Mouse (Mus musculus) right cerebral cortex, postnatal 4 days (tissue): ENCODE measurements around the gene Kcnd3.
"Not testable (repeated sequence)": the region's sequence is repeated elsewhere in the genome, so short reads cannot be mapped to it uniquely, and the experiment has no call there.

Experiments
- DNase-seq: peaks from one replicate; pipeline ENCODE4 v3.0.0-alpha.2; 2022

Kcnd3 gene

GRCm38 (mm10) chr3:105666996-105667523 is 214.9 kb downstream of the Kcnd3 start:
- DNase-seq, result no peak

DNA sequence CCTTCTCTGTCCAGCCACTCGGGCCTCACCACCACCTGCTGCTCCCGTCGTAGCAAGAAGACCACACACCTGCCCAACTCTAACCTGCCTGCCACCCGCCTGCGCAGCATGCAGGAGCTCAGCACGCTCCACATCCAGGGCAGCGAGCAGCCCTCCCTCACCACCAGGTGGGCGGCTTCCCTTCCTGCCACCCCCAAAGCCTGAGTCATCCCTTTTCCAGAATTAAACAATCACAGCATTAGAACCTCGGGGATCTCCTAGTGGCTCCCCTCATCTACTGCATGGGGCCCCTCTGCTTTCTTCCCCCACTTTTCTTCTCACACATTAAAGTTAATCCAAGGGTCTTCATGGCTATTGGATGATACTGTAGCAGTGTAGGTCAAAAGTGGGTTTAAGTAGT is 216.0 kb downstream of the Kcnd3 start:
- DNase-seq, result no peak

DNA sequence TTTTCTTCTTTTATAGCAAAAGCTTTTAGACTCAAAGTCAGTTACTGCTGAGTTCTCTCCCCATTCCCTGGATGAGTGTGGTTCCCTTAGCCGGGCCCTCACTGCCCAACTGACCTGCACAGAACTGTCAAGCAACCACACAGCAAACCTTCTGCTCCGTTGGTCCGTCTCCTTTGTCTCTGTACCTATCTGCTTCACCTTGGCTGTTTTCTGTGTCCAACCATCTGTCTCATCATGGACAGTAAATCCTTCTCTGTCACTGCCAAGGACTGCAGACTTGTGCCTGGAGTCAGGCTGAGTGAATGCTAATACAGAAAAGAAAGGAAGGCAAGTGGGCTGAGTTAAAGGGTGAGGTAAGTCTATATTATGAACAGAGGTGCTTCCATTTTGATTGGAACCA is 217.6 kb downstream of the Kcnd3 start:
- DNase-seq, result no peak

DNA sequence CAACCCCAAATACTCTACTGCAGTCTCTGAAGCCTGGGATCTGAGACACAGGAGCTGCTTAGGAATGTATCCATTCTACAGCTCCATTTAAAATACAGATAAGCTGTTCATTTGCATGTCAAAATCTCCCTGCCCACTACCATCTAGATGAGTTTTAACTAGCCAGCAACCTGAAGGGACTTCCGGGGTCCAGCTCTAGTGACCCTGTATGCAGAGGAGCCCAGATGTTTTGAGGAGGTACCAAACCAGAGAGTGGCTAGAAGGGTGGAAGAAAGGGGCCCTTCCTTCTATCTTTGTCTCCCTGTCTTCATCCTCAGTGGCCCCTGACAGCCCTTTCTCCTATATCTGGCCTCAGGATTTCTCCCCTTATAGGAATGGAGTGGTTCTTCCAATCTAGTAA is 218.7 kb downstream of the Kcnd3 start:
- no peak for DNase-seq

DNA sequence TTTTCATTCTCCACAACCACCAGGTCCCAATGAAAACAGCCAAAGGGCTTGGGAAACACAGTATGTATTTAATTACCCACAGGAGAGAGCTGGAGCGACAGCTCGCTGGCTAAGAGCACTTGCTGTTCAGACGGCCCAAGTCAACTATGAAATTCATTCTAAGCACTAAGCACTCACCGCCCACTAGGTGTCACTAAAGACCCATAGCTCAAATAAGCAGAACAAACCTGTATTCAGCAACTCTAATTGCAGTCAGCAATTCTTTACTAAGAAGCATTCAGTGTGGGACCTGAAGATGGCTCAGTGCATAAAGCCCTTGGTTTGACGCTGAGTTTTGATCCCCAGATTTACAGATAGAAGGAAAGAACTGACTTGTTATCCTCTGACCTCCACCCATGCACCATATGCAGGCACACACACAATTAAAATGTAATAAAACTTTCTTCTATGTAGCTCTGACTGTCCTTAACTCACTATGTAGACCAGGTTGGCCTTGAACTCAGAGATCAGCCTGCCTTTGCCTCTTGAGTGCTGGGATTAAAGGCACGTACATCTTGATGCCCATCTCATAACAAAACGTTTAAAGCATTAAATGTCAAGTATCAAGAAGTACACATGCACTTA is 222.6 kb downstream of the Kcnd3 start:
- peak; percentile 41 for DNase-seq

DNA sequence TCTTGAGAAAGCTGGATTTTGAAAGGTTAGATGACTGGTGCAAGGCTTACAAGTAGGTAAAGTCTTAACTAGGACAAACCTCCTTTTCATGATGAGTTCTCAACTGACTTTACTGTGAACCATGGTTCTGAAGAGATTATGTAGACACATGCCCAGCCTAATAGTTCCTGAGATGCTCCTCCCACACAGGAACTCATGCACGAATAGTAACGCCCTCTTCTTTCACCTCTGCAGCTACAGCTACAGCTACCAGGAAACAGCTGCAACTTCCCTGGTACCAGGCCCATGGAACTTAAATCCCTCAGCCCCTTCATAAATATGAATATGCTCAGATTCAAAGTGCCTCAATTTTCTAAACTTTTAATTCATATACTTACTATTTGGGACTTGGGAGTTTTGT is 223.8 kb downstream of the Kcnd3 start:
- no peak for DNase-seq

DNA sequence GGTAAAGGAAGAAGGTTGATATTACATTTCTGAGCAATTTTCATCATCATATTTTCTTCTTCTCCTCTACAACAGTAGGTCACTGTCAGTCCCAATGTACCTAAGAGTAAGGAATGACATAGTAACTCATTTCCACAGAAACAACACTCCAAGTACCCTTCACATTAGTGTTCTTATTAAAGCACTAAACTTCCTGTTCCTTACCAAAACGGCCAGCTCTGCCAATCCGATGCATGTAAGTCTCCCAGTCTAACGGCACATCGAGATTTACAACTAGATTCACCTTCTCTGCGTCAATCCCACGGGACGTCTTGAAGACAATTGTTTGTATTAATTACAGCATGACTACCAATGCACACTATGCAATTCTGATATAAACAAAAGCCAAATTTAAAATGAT is 228.2 kb downstream of the Kcnd3 start:
- DNase-seq, result no peak

DNA sequence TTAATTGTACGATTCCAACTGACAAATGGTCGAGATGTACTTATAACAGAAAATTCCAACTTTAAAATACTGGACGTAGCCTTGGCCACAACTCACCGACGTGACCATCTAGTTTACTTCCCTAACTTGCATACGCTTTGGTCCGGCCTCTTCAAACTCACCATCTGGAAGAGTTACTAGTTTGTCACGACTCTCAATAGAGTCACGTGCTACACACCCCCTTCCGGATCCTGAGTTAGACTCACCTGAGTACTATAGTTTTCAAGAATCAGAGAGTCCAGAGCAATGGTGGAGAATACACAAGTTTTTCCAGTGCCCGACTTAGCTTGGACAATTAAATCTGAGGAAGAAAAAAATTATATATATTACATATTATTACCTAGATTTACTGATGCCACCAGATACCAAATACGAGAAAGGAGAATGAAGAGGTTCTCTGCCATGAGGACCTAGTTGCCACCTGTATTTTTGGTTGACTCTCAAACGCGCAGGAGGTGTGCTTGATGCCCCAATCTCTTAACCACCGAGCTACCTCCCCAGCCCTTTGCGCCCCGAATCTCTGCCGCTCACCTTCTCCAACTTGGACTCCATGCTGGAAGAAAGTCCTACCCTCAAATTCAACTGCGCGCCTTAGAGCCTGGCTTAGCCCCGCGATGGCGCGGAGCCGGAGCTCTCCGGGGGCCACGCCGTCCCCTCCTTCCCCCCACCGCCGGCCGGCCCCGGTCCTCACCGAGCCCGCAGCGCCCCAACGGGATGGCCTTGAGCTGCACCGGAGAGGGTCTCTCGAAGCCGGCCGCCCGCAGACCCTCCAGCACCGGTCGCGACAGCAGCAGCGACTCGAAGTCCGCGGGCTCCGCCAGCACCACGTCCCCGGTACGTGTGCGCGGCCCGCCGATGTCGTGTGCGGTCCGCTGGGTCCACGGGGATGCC is 234.5 kb downstream of the Kcnd3 start:
- no peak for DNase-seq

DNA sequence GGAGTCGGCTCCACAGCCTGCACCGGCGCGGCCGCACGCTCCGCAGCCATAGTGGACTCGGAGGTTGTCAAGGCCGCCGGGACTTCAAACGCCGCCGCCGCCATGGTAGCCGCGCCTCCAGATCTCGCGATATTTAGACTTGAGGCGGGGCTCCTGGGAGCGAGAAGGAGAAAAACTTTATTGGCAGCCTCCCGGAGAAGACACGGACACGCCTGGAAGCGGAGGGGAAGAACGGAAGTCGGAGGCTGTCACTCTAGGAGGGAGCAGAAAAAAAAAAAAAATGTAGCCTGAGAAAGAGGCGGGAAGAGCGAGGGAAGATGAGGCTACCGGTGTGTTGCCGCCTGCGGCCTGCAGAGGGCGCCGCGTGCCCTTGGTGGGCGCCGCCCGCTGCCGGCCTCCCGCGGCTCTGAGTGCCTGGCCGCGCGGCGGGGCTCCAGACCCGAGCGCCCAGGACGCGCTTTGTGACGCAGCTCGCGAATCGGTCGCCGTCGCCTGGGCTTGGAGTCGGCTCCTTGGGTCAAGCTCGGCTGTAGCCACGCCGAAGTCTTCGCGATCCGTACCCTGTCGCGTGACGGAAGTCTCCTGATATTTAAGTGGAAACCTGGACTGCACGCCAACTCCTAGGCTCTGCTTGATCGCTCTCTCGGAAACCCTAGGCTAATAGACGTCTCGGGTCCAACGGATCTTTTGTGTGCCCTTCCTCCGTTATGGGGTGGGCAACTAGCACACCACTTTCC is 235.4 kb downstream of the Kcnd3 start, which contains the start of gene Ddx20:
Gene Ddx20 (minus strand): TSS at position 251 of the 737 bp plus-strand sequence.
- DNase-seq, result peak; percentile 88

- DNase-seq, result no peak
These were observed 236.4 kb downstream of the Kcnd3 start for GRCm38 (mm10) chr3:105688536-105688935.

- no peak for DNase-seq
These were observed 241.4 kb downstream of the Kcnd3 start for GRCm38 (mm10) chr3:105693327-105694080.

DNA sequence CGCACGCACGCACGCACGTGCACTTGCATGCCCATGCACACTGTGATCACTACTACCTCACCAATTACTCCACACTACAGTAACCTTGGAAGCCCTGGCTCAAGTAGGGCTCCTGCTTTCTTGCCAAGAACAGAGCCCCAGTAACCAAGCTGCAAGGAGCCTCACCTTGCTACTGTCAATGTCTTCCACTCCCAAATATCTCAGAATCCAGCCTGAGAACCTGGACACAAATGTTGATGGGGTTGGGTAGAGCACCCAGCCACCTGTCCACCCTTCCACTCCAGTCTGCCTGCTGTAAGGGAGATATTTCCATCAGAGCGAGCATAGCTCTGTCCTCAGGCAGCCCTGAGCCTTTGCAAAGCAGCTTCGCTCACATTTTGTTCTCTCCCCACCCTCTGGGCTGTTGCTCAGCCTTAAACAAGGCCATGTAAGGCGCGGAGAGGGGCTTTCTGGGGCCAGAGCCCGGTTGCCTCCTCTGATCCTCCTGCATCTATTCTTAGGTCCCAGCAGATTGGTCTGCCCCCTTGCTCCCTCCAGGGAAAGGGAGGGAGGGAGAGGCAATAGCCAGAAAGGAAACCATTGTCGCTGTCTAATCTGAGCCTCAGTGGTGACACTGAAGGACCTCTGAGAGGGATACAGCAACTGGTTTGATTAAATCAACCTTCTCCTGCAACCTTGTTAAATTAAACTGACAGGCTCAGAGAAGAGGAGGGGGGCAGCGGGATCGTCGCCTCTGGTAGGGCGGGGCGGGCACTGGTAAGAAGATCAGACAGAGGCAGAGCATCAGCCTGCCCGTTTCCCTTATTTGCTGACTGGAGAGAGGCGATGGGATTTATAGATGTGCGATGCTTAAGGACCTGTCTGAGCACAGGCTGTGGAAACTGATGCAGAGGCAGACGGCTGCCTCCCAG is 243.6 kb downstream of the Kcnd3 start:
- DNase-seq, result no peak

DNA sequence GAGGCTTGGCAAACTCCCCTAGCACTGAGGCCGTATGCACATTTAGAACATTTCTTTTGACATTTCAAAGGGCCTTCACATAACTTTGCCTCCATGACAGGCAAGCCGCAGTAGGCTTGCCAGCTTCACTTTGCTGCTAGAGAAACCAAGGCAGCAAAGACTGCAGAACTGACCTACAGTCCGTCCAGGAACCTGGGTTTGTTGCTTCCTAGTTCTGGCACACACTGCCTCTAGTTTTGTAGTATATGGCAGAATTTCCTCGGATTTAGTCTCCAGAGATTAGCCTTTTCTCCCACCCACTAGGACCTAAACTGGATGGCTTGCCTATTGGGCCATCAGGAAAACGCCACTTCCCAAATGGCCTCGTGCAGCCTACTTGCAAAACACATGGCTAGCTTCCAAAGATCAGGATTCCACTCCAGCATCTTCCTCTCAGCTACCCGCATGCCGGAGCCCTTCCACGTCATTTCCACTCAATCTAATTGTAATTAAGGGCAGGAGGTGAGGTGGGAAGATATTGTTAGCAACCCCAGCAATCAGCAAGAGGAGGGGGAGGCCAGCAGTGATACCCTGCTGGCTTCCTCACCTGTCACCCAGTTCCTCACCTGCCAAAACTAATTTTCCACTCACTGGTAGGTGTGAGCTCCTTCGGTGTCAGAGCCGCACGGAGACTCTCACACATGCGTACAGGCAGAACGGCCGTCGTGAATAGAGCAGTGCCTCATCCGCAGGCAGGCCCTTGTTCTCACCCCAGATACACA is 244.4 kb downstream of the Kcnd3 start:
- DNase-seq, result no peak

DNA sequence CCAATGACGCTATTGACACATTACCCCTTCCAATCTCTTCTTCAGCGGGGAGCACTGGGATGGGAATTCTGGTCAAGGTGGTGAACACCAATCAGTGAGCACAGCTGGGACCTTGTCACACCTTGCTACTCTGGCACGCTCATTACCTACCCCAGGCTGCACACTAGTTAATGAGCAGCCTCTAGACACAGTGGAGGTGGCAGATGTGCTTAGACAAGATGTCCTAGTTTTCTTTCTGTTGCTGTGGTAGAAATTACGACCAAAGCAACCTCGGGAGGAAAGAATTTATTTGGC is 245.0 kb downstream of the Kcnd3 start:
- no peak for DNase-seq

- DNase-seq, result no peak
These were observed 246.2 kb downstream of the Kcnd3 start for GRCm38 (mm10) chr3:105698311-105698710.

DNA sequence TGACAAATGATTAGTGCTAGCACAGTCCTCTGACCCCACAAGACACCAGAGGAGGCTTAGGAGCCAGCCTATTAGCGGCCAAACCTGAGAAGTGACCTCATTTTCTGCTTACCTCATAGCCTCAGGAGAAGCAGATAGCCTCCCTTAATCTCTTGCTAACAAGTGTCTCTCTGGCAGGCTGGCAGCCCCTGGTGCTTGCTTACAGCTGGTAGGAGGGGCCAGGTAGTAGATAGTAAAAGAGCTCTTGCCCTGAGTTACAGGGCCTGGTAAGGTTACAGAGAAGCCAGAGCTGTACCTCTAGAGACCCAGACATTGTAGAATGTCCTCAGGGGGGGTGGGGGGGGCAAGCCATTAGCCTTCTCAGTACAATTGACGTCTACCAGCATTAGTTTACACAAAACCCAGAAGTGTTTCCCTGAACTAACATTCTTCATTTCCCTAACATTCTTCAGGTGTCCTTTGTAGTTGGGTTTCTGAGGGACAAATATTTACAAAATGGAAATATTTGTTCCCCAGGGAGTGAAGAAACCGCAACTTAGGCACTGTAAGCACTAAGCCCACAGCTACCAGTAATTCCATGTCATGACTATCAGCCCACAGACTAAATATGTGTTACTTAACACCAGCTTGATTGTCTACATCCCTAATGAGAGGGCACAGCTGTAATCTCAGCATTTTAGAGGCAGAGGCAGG is 247.3 kb downstream of the Kcnd3 start:
- DNase-seq, result no peak

- not testable (repeated sequence) for DNase-seq
These were observed 248.7 kb downstream of the Kcnd3 start for GRCm38 (mm10) chr3:105700786-105701185.

- DNase-seq, result no peak
These were observed 249.3 kb downstream of the Kcnd3 start for GRCm38 (mm10) chr3:105701399-105701798.

DNA sequence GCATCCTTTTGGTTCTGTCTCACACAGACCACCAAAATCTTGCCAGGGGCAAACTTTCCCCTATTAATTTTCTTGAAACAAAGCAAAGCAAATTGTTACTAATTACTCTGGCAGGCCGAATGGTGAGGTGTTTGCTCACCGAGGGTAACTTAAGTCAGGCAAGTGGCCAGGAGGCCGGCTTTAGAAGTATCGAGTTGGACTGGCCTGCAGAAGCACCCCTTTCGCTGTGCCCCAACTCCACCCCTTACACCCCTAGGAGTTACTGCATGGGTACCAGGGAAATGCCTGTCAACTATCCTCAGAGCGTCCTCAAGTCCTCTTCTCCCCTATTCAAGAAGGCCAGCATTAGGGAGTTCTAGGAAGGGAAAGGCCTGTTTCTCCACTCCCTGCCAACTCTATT is 251.4 kb downstream of the Kcnd3 start:
- DNase-seq, result no peak
